Mouse (Mus musculus) liver, embryonic 14.5 days (tissue): ENCODE data around the gene Gm10643. TPM values are rescaled to one million over a fixed set of nuclear protein-coding genes. Genes with fewer than 3 reads are reported as not detected.

Experiments
- ATAC-seq: fragments of 200-750 bp; cut with Nextera tagmentation; 2 replicates; pipeline ENCODE4 v1.8.0; 2017; ENCODE audit warnings: moderate number of reproducible peaks, mild to moderate bottlenecking, moderate library complexity; ENCODE audit not compliant: insufficient read depth
- DNase-seq, 3 experiments: peaks; one replicate each; pipeline ENCODE4 v3.0.0-alpha.2; 2012 to 2013; ENCODE audit warnings: low read depth in 3 of 3, low spot score in 3 of 3
- H3K27ac ChIP-seq: fragments of 300-500 bp; sonication (generic); 2 replicates; pipeline ENCODE4 v1.5.1; 2014; ENCODE audit warnings: moderate library complexity, mild to moderate bottlenecking, control low read depth, inconsistent platforms
- H3K27me3 ChIP-seq: fragments of 300-500 bp; sonication (generic); 2 replicates; pipeline ENCODE4 v1.6.1; 2014; ENCODE audit warnings: mild to moderate bottlenecking, low read length, moderate library complexity; ENCODE audit not compliant: control insufficient read depth, insufficient read depth
- H3K36me3 ChIP-seq: fragments of 300-500 bp; sonication (generic); replicated peaks from 2 replicates; pipeline ENCODE4 v1.6.1; 2014; ENCODE audit warnings: low read depth; ENCODE audit not compliant: control insufficient read depth, insufficient read depth
- H3K4me1 ChIP-seq, 2 experiments: fragments of 200-500 bp in 1 of 2; fragments of 300-500 bp in 1 of 2; sonication (generic) in 1 of 2; replicated peaks; 2 replicates each; pipeline ENCODE4 v1.6.1; 2012 to 2014; ENCODE audit warnings: antibody characterized with exemption in 1 of 2, inconsistent platforms in 1 of 2, low read length in 1 of 2; ENCODE audit not compliant: control insufficient read depth in 2 of 2, insufficient read depth in 2 of 2
- H3K4me2 ChIP-seq: fragments of 300-500 bp; sonication (generic); 2 replicates; pipeline ENCODE4 v1.6.1; 2014; ENCODE audit warnings: low read depth, mild to moderate bottlenecking, control low read depth, moderate library complexity
- H3K4me3 ChIP-seq, 2 experiments: fragments of 200-500 bp in 1 of 2; fragments of 300-500 bp in 1 of 2; sonication (generic) in 1 of 2; 2 replicates each; pipeline ENCODE4 v1.5.1; 2012 to 2014; ENCODE audit warnings: low read depth in 2 of 2, low read length in 2 of 2, mild to moderate bottlenecking in 2 of 2, control low read depth in 1 of 2, inconsistent platforms in 1 of 2, moderate library complexity in 1 of 2; ENCODE audit not compliant: insufficient read depth in 1 of 2
- H3K9ac ChIP-seq: fragments of 300-500 bp; sonication (generic); replicated peaks from 2 replicates; pipeline ENCODE4 v1.6.1; 2014; ENCODE audit warnings: mild to moderate bottlenecking, control low read depth, moderate library complexity
- H3K9me3 ChIP-seq: fragments of 300-500 bp; sonication (generic); 2 replicates; pipeline ENCODE4 v1.6.1; 2016; ENCODE audit warnings: low read length, mixed read lengths; ENCODE audit not compliant: control insufficient read depth
- CTCF ChIP-seq: IDR thresholded peaks from 2 replicates; pipeline ENCODE4 v1.5.1; 2016; ENCODE audit warnings: antibody characterized with exemption, low read depth, control low read depth
- EP300 ChIP-seq: IDR thresholded peaks from 2 replicates; pipeline ENCODE4 v1.6.1; 2016; ENCODE audit warnings: antibody characterized with exemption, low read depth
- WGBS: fragments of 180-500 bp; shearing (Covaris S2); extraction: QIAGEN DNeasy Blood & Tissue Kit; methylation state at CpG from one replicate; pipeline ENCODE4 v1.1.7; 2014; ENCODE audit not compliant: insufficient replicate concordance; 5-methylcytosine and 5-hydroxymethylcytosine counted together
- polyA plus RNA-seq, 2 experiments: library from polyadenylated mRNA; depleted of rRNA in 1 of 2; stranded (reverse) in 1 of 2; unstranded in 1 of 2; fragments of >200 nt; fragmentation: Nextera tagmentation in 1 of 2; extraction: Ambion mirVana in 1 of 2; gene quantifications; 2 replicates each; pipeline versions ENCODE4 v1.2.1 to v1.2.3; 2012 to 2014

The Gm10643 gene
- polyA plus RNA-seq, 2 experiments = 0.22 TPM; not detected in 1

DNA sequence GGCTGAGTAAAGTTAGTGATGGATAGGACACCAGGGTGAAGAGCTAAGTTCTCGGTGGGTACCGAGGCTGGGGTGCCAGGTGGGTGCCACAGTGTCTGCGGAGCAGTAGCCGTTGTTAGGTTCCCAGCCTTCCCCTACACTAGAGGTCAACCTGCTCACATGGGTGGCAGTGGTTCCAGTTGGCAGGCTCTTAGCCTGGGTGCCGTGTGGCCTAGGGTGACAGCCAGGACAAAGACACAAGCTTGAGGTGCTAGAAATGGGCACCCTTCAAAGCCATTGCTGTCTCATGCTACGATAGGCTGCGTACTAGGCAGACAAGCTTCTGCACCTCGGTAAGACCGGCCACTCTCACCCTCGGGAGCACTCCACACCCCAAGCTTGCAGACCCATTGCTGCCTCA is 7.4 kb upstream of the Gm10643 start:
- Histone ChIP-seq H3K27me3 (no peaks in the 10 kb centered on the region), H3K4me1 (peaks cover 0 to 17% of the 10 kb centered on the region in 2 experiments), H3K36me3 (no peaks in the 10 kb centered on the region), H3K4me2 (no peak overlapping the region), H3K9ac (no peak overlapping the region), H3K27ac (no peak overlapping the region), H3K4me3 (no peak overlapping the region), H3K9me3 (no peaks in the 10 kb centered on the region)
- TF ChIP-seq EP300 (no peak), CTCF (no peak)
- ATAC-seq (no peak), DNase-seq (no peak)
- WGBS = 83% methylated on average over 10 of the region's 10 CpGs

DNA sequence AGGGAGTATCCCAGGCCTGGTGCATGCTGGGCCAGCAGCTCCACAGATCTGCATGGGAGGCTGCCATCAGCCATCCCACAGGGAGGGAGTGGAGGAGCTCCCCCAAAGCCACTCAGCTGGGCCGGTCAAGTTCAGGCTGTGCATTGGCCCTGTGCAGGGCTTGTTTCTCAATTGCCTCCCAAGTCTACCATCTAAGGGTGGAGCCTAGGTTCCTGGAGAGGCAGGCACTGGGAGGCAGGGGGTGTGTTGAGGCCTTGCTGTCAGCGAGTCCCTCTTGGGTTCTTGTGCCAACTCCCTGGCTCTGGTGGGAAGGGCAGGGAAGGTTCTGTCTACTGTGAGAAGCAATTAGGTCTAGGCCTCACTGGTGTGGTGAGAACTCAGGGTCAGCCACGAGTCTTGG is 7.0 kb upstream of the Gm10643 start:
- no peaks in the 10 kb centered on the region for H3K9me3 ChIP-seq
- H3K27ac ChIP-seq = no peak overlapping the region
- TF ChIP-seq CTCF (no peak), EP300 (no peak)
- no peak overlapping the region for H3K4me3 ChIP-seq
- H3K4me2 ChIP-seq = no peak overlapping the region
- DNase-seq (no peak), ATAC-seq (no peak)
- WGBS = 55% methylated on average over 3 of the region's 3 CpGs
- peaks cover 0 to 17% of the 10 kb centered on the region in 2 experiments for H3K4me1 ChIP-seq
- H3K27me3 ChIP-seq = no peaks in the 10 kb centered on the region
- H3K9ac ChIP-seq = no peak overlapping the region
- H3K36me3 ChIP-seq = no peaks in the 10 kb centered on the region

DNA sequence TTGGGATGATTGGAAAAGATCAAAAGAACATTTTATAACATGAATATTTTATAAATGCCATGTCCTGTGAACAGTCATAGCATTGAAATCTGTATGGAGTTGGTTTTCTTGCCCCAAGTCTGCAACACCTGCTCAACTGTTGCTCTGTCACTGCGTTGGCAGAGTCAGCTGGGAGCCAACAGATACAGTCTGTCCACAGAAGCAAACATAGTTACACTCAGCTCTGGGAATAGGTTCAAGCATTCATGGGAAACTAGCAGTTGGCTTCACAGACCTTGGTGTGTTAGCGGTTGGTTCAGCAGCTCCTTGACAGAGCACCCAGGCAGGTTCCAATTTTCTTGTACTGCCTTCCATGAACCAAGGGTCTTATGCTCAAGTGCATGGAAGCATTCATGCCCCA is 5.7 kb upstream of the Gm10643 start:
- WGBS = 81% methylated on average over 2 of the region's 2 CpGs
- no peak for TF ChIP-seq EP300
- TF ChIP-seq CTCF = no peak
- DNase-seq = no peak
- no peak overlapping the region for H3K4me2 ChIP-seq
- no peaks in the 10 kb centered on the region for H3K27me3 ChIP-seq
- no peak overlapping the region for H3K27ac ChIP-seq
- no peak overlapping the region for H3K9ac ChIP-seq
- H3K4me1 ChIP-seq = peaks cover 0 to 17% of the 10 kb centered on the region in 2 experiments
- ATAC-seq = no peak
- H3K9me3 ChIP-seq = no peaks in the 10 kb centered on the region
- H3K4me3 ChIP-seq = no peak overlapping the region
- no peaks in the 10 kb centered on the region for H3K36me3 ChIP-seq

DNA sequence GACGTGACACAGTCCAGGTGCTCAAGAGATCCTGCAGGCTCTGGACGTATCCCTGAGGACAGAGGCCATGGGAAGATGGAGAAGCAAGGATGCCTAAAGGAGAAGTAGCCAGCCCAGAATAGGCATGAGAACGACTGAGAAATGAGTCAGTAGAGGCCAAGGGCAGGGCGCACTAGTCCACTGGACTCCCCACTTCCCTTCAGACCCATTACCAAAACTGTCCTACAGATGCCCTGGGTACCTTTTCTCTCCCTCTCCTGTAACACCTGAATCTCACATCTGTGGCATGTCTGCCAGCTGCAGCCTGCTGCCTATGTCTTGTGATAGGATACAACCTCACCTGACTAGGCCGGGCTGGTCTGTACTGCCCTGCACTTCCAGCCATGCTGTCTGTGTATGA is 5.3 kb upstream of the Gm10643 start:
- DNase-seq (no peak), ATAC-seq (no peak)
- Histone ChIP-seq H3K27me3 (no peaks in the 10 kb centered on the region), H3K9ac (no peak overlapping the region), H3K4me1 (peaks cover 0 to 20% of the 10 kb centered on the region in 2 experiments), H3K27ac (no peak overlapping the region), H3K36me3 (no peaks in the 10 kb centered on the region), H3K4me2 (no peak overlapping the region), H3K4me3 (no peak overlapping the region), H3K9me3 (no peaks in the 10 kb centered on the region)
- 54% methylated on average over 5 of the region's 5 CpGs for WGBS
- TF ChIP-seq EP300 (no peak), CTCF (no peak)

DNA sequence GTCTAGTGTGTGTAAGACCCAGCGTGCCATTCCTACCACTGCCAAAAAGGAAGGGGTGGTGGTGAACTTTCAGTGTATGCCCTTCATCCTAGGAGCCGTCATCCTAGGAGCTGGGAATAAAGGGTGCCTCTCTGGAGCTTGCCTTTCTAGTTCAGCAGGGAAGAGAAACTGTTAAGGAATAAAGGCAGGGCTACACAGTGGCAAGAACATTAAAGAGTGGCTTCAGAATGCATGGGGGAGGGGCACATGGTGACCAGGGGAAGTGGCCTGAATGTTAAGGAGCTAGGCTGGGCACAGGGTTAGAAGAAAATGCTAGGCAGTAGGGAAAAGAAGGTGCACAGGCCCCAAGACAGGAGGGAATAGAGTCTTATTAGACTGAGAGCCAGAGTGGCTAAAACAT is 4.8 kb upstream of the Gm10643 start:
- ATAC-seq = no peak
- Histone ChIP-seq H3K4me1 (peaks cover 0 to 20% of the 10 kb centered on the region in 2 experiments), H3K27ac (no peak overlapping the region), H3K9ac (no peak overlapping the region), H3K4me2 (no peak overlapping the region), H3K9me3 (no peaks in the 10 kb centered on the region), H3K4me3 (no peak overlapping the region), H3K36me3 (no peaks in the 10 kb centered on the region), H3K27me3 (no peaks in the 10 kb centered on the region)
- DNase-seq = no peak
- 69% methylated on average over 2 of the region's 2 CpGs for WGBS
- TF ChIP-seq EP300 = no peak
- TF ChIP-seq CTCF = no peak
